Mouse (Mus musculus): ENCODE results near the gene Rps2. TPM values are rescaled to one million over a fixed set of nuclear protein-coding genes. Genes with fewer than 3 reads are reported as not detected.
A peak's percentile ranks its signal among the peaks of the same experiment; 100 is the strongest.
"Not testable (repeated sequence)": the region's sequence is repeated elsewhere in the genome, so short reads cannot be mapped to it uniquely, and the experiment has no call there.

The Rps2 gene
- 1,372 and 1,374 TPM in 2 replicates for polyA plus RNA-seq (2015; fragmentation: Nextera tagmentation; extraction: Ambion mirVana)

GRCm38 (mm10) chr17:24717943-24718342 is at the start of gene Rps2, which contains the start of gene Rnf151:
Gene Rps2, plus strand, starts transcription at chr17:24718116.
Gene Rnf151, minus strand, starts transcription at chr17:24718063.
- no peak for DNase-seq (ENCODE audit: low spot score)

- not testable (repeated sequence) for DNase-seq (ENCODE audit: low spot score)
These were observed 48.7 kb upstream of the Rps2 start for GRCm38 (mm10) chr17:24669214-24669544.

- peak; percentile 95 for DNase-seq (ENCODE audit: low spot score)
These were observed 48.2 kb upstream of the Rps2 start, which contains the start of gene Zfp598 for GRCm38 (mm10) chr17:24669545-24670245. Gene Zfp598, plus strand, starts transcription at chr17:24669687.

GRCm38 (mm10) chr17:24670246-24670844 is 47.6 kb upstream of the Rps2 start:
- no peak for DNase-seq (ENCODE audit: low spot score)

- DNase-seq (ENCODE audit: low spot score): no peak
These were observed 46.6 kb upstream of the Rps2 start for GRCm38 (mm10) chr17:24671346-24671745.

- no peak for DNase-seq (ENCODE audit: low spot score)
These were observed 45.8 kb upstream of the Rps2 start for GRCm38 (mm10) chr17:24672141-24672540.

- no peak for DNase-seq (ENCODE audit: low spot score)
These were observed 43.6 kb upstream of the Rps2 start for GRCm38 (mm10) chr17:24674277-24674676.

GRCm38 (mm10) chr17:24676187-24676586 is 41.7 kb upstream of the Rps2 start:
- peak; percentile 78 for DNase-seq (ENCODE audit: low spot score)

GRCm38 (mm10) chr17:24676877-24677276 is 41.0 kb upstream of the Rps2 start:
- no peak for DNase-seq (ENCODE audit: low spot score)

- DNase-seq (ENCODE audit: low spot score): no peak
These were observed 40.3 kb upstream of the Rps2 start for GRCm38 (mm10) chr17:24677500-24678080.

- DNase-seq (ENCODE audit: low spot score): peak; percentile 44
These were observed 31.4 kb upstream of the Rps2 start for GRCm38 (mm10) chr17:24686514-24686913.

GRCm38 (mm10) chr17:24687146-24687595 is 30.7 kb upstream of the Rps2 start:
- DNase-seq (ENCODE audit: low spot score): peak; percentile 70

GRCm38 (mm10) chr17:24687599-24687998 is 30.3 kb upstream of the Rps2 start:
- no peak for DNase-seq (ENCODE audit: low spot score)

GRCm38 (mm10) chr17:24689251-24690081 is 28.4 kb upstream of the Rps2 start, which contains the start of gene Syngr3:
Gene Syngr3, minus strand, starts transcription at chr17:24689955.
- no peak for DNase-seq (ENCODE audit: low spot score)

- no peak for DNase-seq (ENCODE audit: low spot score)
These were observed 25.5 kb upstream of the Rps2 start for GRCm38 (mm10) chr17:24692385-24692784.

GRCm38 (mm10) chr17:24695326-24696010 is 22.4 kb upstream of the Rps2 start:
- DNase-seq (ENCODE audit: low spot score): no peak

- peak; percentile 79 for DNase-seq (ENCODE audit: low spot score)
These were observed 21.8 kb upstream of the Rps2 start, which contains the start of the genes Gfer and Noxo1 for GRCm38 (mm10) chr17:24696011-24696697. Gene Gfer, minus strand, starts transcription at chr17:24696156. Gene Noxo1, plus strand, starts transcription at chr17:24696234.

- no peak for DNase-seq (ENCODE audit: low spot score)
These were observed 19.9 kb upstream of the Rps2 start for GRCm38 (mm10) chr17:24697985-24698384.

GRCm38 (mm10) chr17:24698715-24699114 is 19.2 kb upstream of the Rps2 start:
- DNase-seq (ENCODE audit: low spot score): no peak

- DNase-seq (ENCODE audit: low spot score): no peak
These were observed 18.4 kb upstream of the Rps2 start for GRCm38 (mm10) chr17:24699473-24699872.
